Mouse (Mus musculus) liver, embryonic 13.5 days (tissue): Measurements from ENCODE around the gene Snx21. TPM values are rescaled to one million over a fixed set of nuclear protein-coding genes. Genes with fewer than 3 reads are reported as not detected.
A peak's percentile ranks its signal among the peaks of the same experiment; 100 is the strongest.

Experiments used
- ATAC-seq: fragments of 200-750 bp; cut with Nextera tagmentation; 2 replicates; pipeline ENCODE4 v1.8.0; 2017; ENCODE audit warnings: low read depth, mild to moderate bottlenecking, moderate number of reproducible peaks, moderate library complexity
- DNase-seq: peaks from one replicate; pipeline ENCODE4 v3.0.0; 2022
- H3K27ac ChIP-seq: fragments of 300-500 bp; sonication (generic); 2 replicates; pipeline ENCODE4 v1.5.1; 2015; ENCODE audit warnings: moderate library complexity, mild to moderate bottlenecking, inconsistent platforms
- H3K27me3 ChIP-seq: fragments of 300-500 bp; sonication (generic); 2 replicates; pipeline ENCODE4 v1.6.1; 2015; ENCODE audit warnings: mild to moderate bottlenecking, inconsistent platforms
- H3K36me3 ChIP-seq: fragments of 300-500 bp; sonication (generic); 2 replicates; pipeline ENCODE4 v1.6.1; 2015; ENCODE audit warnings: mild to moderate bottlenecking, inconsistent platforms
- H3K4me1 ChIP-seq: fragments of 300-500 bp; sonication (generic); replicated peaks from 2 replicates; pipeline ENCODE4 v1.6.1; 2015; ENCODE audit warnings: inconsistent platforms
- H3K4me2 ChIP-seq: fragments of 300-500 bp; sonication (generic); 2 replicates; pipeline ENCODE4 v1.6.1; 2015; ENCODE audit warnings: inconsistent platforms, mild to moderate bottlenecking, moderate library complexity
- H3K4me3 ChIP-seq: fragments of 300-500 bp; sonication (generic); replicated peaks from 2 replicates; pipeline ENCODE4 v1.5.1; 2015; ENCODE audit warnings: mild to moderate bottlenecking, inconsistent platforms
- H3K9ac ChIP-seq: fragments of 300-500 bp; sonication (generic); 2 replicates; pipeline ENCODE4 v1.6.1; 2015; ENCODE audit warnings: mild to moderate bottlenecking, inconsistent platforms
- H3K9me3 ChIP-seq: fragments of 300-500 bp; sonication (generic); replicated peaks from 2 replicates; pipeline ENCODE4 v1.6.1; 2016; ENCODE audit warnings: inconsistent platforms
- WGBS: fragments of 180-500 bp; shearing (Covaris S2); methylation state at CpG from one replicate; pipeline ENCODE4 v1.1.7; 2015; ENCODE audit not compliant: insufficient replicate concordance; 5-methylcytosine and 5-hydroxymethylcytosine counted together
- polyA plus RNA-seq: library from polyadenylated mRNA; unstranded; fragments of >200 nt; fragmentation: Nextera tagmentation; extraction: Ambion mirVana; gene quantifications from 2 replicates; pipeline ENCODE4 v1.2.1, GENCODE M21; 2015

Gene Snx21
- polyA plus RNA-seq = 4.1 TPM in 2 replicates

DNA sequence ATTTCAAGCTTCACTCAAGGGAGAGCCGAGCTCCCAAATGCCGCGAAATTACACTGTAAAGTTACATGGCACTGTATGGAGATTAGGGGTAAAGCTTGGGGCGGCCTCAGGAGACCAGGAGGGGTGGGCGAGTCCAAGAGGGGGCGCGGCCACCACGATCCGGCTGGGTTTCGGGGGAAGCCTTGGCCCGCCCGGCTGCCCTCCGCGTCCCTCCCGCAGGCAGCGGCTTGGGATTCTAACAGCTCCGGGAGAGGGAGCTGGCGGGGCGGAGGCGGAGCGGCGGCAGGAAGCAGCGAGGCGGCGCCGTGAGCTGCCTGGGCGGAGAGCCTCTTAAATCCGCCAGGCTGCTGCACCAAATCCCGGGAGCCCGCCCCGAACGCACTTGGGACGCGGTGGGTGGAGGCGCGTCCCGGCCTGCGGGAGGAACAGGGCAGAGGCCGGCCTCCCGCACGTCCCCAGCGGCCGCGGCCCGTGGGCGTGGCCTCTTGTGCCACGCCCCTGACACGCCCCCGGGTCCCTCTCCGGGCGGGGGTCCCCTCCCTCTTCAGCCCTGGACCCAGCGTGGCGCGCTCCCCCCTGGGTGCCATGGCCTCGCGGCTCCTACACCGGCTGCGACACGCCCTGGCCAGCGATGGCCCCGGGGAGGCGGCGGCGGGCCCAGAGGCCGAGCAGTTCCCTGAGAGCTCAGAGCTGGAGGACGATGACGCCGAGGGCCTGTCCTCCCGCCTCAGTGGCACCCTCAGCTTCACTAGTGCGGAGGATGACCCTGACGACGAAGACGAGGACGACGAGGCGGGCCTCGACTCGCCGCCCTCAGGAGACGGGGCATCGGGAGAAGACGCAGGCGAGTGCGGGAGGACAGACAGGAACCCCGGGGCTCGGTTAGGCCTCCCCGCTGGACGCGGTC, at the start of gene Snx21:
TSS of gene Snx21 (plus strand) at position 343 of the 907 bp plus-strand sequence.
- peak within 1 kb of the TSS; percentile 82 for H3K9ac ChIP-seq
- ATAC-seq (peak; percentile 87), DNase-seq (peak; percentile 75)
- under 1% methylated on average over 88 of the region's 89 CpGs for WGBS
- H3K9me3 ChIP-seq = no peaks in the 10 kb centered on the region
- peaks cover 43% of the 10 kb centered on the region for H3K27me3 ChIP-seq
- peak within 1 kb of the TSS; percentile 76 for H3K27ac ChIP-seq
- peak within 1 kb of the TSS; percentile 99 for H3K4me2 ChIP-seq
- H3K36me3 ChIP-seq = peaks cover 17% of the 10 kb centered on the region
- peak within 1 kb of the TSS; percentile 70 for H3K4me3 ChIP-seq
- peaks cover 65% of the 10 kb centered on the region for H3K4me1 ChIP-seq

DNA sequence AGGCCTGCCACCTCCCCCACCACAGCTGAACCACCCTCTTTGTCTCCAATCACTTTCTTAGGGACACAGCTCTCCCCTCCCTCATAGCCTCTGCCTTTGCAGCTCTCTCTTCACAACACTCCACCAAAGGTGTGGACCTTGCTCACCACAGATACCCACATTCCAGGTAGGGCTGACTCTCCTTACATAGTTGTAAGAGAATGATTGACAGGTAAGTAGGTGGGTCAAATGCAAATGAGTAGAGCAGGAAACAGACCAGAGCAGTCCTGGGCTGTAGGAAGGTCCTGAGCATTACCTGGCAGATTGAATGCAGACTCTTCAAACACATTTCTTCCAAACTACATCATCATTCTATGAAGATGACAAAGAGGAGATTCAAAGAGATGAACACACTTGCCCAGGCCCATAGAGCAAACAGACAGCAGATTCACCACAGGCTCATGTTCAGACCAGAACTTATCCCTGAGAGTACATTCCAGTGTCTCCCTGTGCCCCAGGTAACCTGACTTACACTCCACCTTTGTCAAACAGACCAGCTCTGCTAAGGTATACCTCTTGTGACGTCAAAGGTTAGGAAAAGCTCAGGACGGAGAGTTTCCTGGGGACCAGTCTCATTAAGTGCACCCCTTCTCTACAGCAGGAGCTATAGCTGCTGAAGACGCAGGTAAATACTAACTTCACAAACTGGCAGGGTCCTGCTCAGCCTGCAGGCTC, 48.1 kb upstream of the Snx21 start:
- no peak overlapping the region for H3K27ac ChIP-seq

DNA sequence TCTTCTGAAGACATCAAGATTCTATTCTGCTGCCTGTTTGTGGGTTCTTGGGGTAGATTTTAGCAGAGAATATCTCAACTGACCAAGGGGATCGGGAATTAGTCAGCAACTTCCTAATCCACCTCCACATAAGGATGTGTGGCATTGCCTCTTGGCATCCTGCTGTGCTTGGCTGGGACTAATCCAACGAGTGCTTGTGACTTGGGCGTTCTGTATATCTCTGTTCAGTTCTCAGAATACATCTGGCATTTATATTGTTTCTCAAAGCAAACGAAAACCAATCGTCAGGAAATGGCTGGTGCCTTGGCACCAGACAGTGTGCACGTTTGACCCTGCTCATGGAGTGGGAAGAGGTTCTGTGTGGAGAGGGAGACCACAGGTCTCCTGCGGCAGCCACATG, 45.7 kb upstream of the Snx21 start:
- Histone ChIP-seq H3K4me2 (no peak overlapping the region), H3K36me3 (no peaks in the 10 kb centered on the region), H3K9me3 (no peaks in the 10 kb centered on the region), H3K27ac (no peak overlapping the region), H3K9ac (no peak overlapping the region), H3K4me1 (peaks cover 14% of the 10 kb centered on the region), H3K4me3 (no peak overlapping the region), H3K27me3 (peaks cover 39% of the 10 kb centered on the region; the same call in 1 of the 2 replicates)
- 52% methylated on average over 7 of the region's 7 CpGs for WGBS
- ATAC-seq = no peak
- DNase-seq = no peak

More for the DNA sequence above, 48.1 kb upstream of the Snx21 start:
- ATAC-seq = no peak
- Histone ChIP-seq H3K36me3 (no peaks in the 10 kb centered on the region), H3K4me2 (no peak overlapping the region), H3K9me3 (no peaks in the 10 kb centered on the region), H3K4me3 (no peak overlapping the region), H3K27me3 (peaks cover 24% of the 10 kb centered on the region; the same call in 1 of the 2 replicates), H3K9ac (no peak overlapping the region), H3K4me1 (no peaks in the 10 kb centered on the region)
- 49% methylated on average over 3 of the region's 3 CpGs for WGBS
- DNase-seq = no peak

DNA sequence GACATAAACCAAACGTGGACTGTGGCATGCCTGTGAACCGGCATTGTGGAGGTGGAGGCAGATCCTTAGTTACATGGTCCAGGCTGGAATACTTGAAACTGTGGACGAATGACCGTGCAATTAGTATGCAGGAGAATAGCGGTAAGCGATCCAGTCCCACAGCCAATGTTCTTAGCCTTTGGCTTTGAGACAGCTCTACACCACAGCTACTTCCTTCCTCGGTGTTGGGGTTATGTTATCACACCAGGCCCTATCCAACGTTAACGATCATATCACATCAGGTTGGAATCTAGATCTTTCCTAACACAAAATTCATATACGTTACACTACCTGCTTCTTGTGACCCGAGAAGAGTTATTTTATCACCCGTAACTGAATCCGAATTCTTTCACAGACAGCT, 40.6 kb upstream of the Snx21 start:
- Histone ChIP-seq H3K27me3 (0 out of 2 replicates have a peak, but pooled peaks cover 28% of the 10 kb centered on the region), H3K36me3 (peaks cover 28% of the 10 kb centered on the region), H3K4me1 (peaks cover 51% of the 10 kb centered on the region), H3K9me3 (no peaks in the 10 kb centered on the region), H3K27ac (peak overlapping the region; percentile 89), H3K4me3 (peak overlapping the region; percentile 91), H3K9ac (peak overlapping the region; percentile 97), H3K4me2 (peak overlapping the region; percentile 93)
- DNase-seq (no peak), ATAC-seq (no peak)
- 48% methylated on average over 13 of the region's 13 CpGs for WGBS

DNA sequence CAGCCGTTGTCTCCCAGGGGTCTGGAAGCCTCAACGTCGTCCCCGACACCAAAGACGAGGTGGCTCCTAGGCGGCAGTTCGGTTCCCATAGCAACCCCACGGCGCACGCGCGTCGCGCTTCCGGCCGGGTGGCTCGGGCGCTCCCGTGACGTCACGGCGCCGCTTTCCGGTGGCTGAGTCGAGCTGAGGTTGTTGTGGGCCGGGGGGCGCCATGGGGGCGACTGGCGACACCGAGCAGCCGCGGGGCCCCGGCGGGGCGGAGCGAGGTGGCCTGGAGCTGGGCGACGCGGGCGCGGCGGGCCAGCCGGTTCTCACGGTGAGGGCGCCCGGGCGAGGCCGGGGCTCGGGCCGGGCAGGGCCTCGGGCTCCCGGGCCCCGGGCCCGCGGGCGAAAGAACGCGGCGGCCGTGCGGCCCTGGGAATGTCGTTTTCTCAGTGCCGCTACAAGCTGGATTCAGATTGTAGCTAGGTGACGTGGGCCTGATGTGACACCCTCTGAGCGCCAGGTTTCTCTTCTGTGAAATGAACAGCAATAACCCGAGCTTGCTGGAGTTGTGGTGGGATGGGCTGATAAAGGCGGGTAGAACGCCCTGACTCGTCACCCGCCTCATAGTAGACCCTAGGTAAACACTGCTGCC, 39.7 kb upstream of the Snx21 start, which contains the start of the genes Wfdc3 and Dnttip1:
TSS of gene Wfdc3 (minus strand) at position 89 of the 637 bp plus-strand sequence.
TSS of gene Dnttip1 (plus strand) at position 141 of the 637 bp plus-strand sequence.
- DNase-seq (peak; percentile 88), ATAC-seq (peak; percentile 86)
- peak within 1 kb of the TSS; percentile 89 for H3K27ac ChIP-seq
- 0 out of 2 replicates have a peak, but pooled peaks cover 25% of the 10 kb centered on the region for H3K27me3 ChIP-seq
- no peaks in the 10 kb centered on the region for H3K9me3 ChIP-seq
- H3K4me2 ChIP-seq = peak within 1 kb of the TSS; percentile 93
- H3K4me3 ChIP-seq = peak within 1 kb of the TSS; percentile 91
- under 1% methylated on average over 70 of the region's 70 CpGs for WGBS
- peaks cover 38% of the 10 kb centered on the region for H3K36me3 ChIP-seq
- peaks cover 51% of the 10 kb centered on the region for H3K4me1 ChIP-seq
- H3K9ac ChIP-seq = peak within 1 kb of the TSS; percentile 97

DNA sequence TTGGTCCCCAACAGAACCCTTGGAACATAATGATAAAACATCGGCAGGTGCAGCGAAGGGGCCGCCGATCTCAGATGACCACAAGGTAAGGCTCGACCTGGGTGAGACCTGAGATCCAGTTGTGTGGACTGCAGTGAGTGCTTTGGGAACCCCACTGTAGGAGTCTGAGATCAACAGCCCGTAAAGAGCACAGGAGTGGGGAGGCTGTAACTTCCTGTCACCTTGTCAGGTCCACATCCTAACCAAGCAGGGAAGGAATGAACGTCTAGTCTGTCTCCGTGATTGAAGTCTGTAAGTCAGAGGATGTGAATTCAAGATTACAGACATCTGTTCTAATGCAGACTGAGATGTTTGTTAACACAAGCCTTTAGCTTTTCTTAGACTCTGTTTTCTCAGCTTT, 38.9 kb upstream of the Snx21 start:
- Histone ChIP-seq H3K27me3 (0 out of 2 replicates have a peak, but pooled peaks cover 20% of the 10 kb centered on the region), H3K4me3 (peak overlapping the region; percentile 91), H3K4me1 (peaks cover 51% of the 10 kb centered on the region), H3K9ac (peak overlapping the region; percentile 97), H3K4me2 (peak overlapping the region; percentile 93), H3K9me3 (no peaks in the 10 kb centered on the region), H3K27ac (peak overlapping the region; percentile 89), H3K36me3 (peaks cover 44% of the 10 kb centered on the region)
- ATAC-seq (peak; percentile 32), DNase-seq (no peak)
- 32% methylated on average over 8 of the region's 8 CpGs for WGBS

DNA sequence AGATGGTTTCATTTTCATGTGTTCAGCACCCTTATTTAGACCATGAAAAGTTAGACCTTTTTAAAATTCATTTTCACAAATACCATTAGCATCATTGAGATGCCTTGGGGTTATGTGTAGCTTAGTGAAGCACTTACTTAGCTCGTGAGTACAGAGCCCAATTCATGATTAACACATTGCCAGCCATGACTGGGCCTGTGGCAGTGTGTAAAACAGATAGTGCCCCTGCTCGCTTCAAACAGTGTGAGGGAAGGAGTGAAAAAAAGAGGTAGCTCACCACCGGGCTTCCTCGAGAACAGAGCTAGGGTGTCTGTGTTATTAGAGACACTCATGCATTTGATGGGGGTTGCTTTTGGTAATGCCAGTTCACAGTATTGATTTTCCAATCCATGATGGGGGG, 37.4 kb upstream of the Snx21 start:
- DNase-seq (no peak), ATAC-seq (peak; percentile 43)
- Histone ChIP-seq H3K4me3 (peak overlapping the region; percentile 91), H3K27me3 (0 out of 2 replicates have a peak, but pooled peaks cover 10% of the 10 kb centered on the region), H3K27ac (peak overlapping the region; percentile 89), H3K4me2 (peak overlapping the region; percentile 93), H3K9me3 (no peaks in the 10 kb centered on the region), H3K4me1 (peaks cover 52% of the 10 kb centered on the region), H3K9ac (peak overlapping the region; percentile 97), H3K36me3 (peaks cover 59% of the 10 kb centered on the region)
- WGBS = 61% methylated on average over 4 of the region's 4 CpGs

DNA sequence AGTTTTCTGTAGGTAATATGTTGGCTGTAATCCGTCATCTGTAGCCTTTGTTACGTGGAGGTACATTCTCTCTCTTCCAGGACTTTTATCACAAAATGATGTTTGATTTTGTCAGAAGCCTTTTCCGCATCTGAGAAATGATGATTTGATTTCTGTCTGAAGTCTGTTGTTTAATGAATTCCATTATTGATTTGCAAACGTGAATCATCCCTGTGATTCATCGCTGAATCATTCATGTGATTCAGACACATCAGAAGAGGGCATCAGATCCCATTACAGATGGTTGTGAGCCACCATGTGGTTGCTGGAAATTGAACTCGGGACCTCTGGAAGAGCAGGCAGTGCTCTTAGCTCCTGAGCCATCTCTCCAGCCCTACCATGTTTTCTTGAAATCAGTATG, 36.6 kb upstream of the Snx21 start:
- Histone ChIP-seq H3K4me1 (peaks cover 50% of the 10 kb centered on the region), H3K4me3 (no peak overlapping the region), H3K4me2 (peak overlapping the region; percentile 93), H3K27me3 (0 out of 2 replicates have a peak, but pooled peaks cover 3% of the 10 kb centered on the region), H3K9me3 (no peaks in the 10 kb centered on the region), H3K9ac (peak overlapping the region; percentile 97; the same call in 1 of the 2 replicates), H3K36me3 (peaks cover 67% of the 10 kb centered on the region), H3K27ac (peak overlapping the region; percentile 89)
- WGBS = 85% methylated on average over 6 of the region's 6 CpGs
- no peak for DNase-seq
- ATAC-seq = no peak

DNA sequence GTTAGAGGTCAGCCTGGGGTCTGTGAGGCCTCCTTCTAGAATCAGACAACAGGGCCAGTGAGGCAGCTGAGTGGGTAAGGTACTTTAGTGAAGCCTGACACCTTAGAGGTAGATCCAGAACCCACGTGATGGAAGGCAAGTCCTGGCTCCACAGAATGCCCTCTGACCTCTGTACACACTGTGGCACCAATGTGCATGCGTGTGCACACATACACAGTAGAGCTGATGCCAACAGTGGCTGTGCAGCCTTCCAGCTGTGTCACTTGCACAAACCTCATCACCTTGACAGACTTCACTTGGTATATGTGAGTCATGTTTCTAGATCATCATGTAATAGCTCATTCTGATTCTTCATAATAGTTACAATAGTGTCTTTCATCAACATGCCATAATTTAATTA, 33.2 kb upstream of the Snx21 start:
- peak overlapping the region; percentile 40; the same call in 1 of the 2 replicates for H3K27ac ChIP-seq
- peaks cover 99% of the 10 kb centered on the region for H3K36me3 ChIP-seq
- H3K4me2 ChIP-seq = no peak overlapping the region
- H3K4me3 ChIP-seq = no peak overlapping the region
- no peak overlapping the region for H3K9ac ChIP-seq
- no peaks in the 10 kb centered on the region for H3K27me3 ChIP-seq
- DNase-seq = no peak
- no peaks in the 10 kb centered on the region; the same call in 1 of the 2 replicates for H3K9me3 ChIP-seq
- no peak for ATAC-seq
- H3K4me1 ChIP-seq = peaks cover 50% of the 10 kb centered on the region
- 90% methylated on average over 2 of the region's 2 CpGs for WGBS

DNA sequence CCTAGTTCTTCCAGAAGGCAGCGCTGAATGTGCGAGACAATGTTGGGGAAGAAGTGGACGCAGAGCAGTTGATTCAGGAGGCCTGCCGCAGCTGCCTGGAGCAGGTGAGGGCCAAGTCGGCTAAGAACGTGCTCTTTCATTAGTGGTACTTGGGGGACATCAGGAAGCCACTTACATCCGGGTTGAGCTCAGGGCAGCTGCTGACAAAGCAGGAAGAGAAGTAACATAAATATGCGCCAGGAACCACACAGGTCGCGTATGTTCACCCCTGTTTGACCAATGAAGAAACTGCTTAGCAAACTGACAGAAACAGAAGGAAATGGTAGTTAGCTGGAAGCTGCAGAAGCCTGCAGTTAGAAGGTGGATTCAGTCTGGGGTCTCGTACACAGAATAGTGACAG, 31.5 kb upstream of the Snx21 start:
- peak overlapping the region; percentile 98; the same call in 1 of the 2 replicates for H3K27ac ChIP-seq
- H3K9ac ChIP-seq = 0 out of 2 replicates have a peak overlapping the region, but pooled peaks have one; percentile 27
- WGBS = 67% methylated on average over 11 of the region's 11 CpGs
- H3K27me3 ChIP-seq = no peaks in the 10 kb centered on the region
- ATAC-seq = no peak
- H3K36me3 ChIP-seq = peaks cover 97% of the 10 kb centered on the region
- no peak overlapping the region for H3K4me2 ChIP-seq
- DNase-seq = no peak
- no peaks in the 10 kb centered on the region; the same call in 1 of the 2 replicates for H3K9me3 ChIP-seq
- no peak overlapping the region for H3K4me3 ChIP-seq
- H3K4me1 ChIP-seq = peaks cover 51% of the 10 kb centered on the region
